Mouse (Mus musculus): ENCODE data around the gene Adamts15.

GRCm38 (mm10) chr9:30879248-30879946 is 42.9 kb downstream of the Adamts15 start:
- TF ChIP-seq CTCF (IDR thresholded peaks at IDR 0.05; ENCODE audit: low read depth, low read length) (no peak), EP300 (IDR thresholded peaks at IDR 0.05; ENCODE audit: insufficient read depth, low read depth, low read length) (no peak)

Data from ES-Bruce4 (cell line).